Mouse (Mus musculus): Measurements from ENCODE around the gene Itpr1. TPM values are rescaled to one million over a fixed set of nuclear protein-coding genes. Genes with fewer than 3 reads are reported as not detected.
A peak's percentile ranks its signal among the peaks of the same experiment; 100 is the strongest.

Gene Itpr1
- polyA plus RNA-seq, 1 experiment from 2014 or later, result 15.6 TPM

DNA sequence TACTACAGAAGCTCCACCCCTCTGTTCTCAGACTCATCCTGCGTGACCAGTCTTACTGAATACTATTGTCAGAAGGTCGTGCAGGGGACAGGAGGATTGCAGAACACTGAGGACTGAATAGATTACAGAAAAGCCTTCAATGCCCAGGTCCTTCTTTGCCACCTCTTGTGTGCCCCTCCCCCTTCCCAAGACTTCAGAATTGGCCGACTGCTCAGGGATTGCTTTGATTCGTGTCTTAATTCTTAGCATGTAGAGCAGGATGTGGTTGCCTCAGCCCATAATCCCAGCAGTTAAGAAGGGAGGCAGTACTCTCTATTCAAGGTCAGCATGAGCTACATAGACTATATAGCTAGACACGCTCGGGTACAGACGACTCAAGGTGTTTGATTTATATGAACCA is 359.8 kb downstream of the Itpr1 start:
- H3K27me3 ChIP-seq (replicated peaks; ENCODE audit: control insufficient read depth, insufficient read depth, low read length), result no peaks in the 10 kb centered on the region
- peaks cover 15% of the 10 kb centered on the region for H3K4me1 ChIP-seq (replicated peaks; ENCODE audit: control insufficient read depth, insufficient read depth, low read length)
- no peak overlapping the region for H3K4me3 ChIP-seq (ENCODE audit: low read depth, low read length)
- H3K9me3 ChIP-seq (ENCODE audit: control insufficient read depth, low read length), result no peaks in the 10 kb centered on the region
- H3K9ac ChIP-seq (ENCODE audit: low read length), result no peak overlapping the region
- ATAC-seq (replicated peaks; ENCODE audit: low FRiP score, low TSS enrichment, low read depth) (no peak), DNase-seq (ENCODE audit: low spot score) (peak; percentile 49)
- H3K27ac ChIP-seq (ENCODE audit: low read depth), result no peak overlapping the region
- WGBS, result 51% methylated on average over 7 of the region's 7 CpGs
- H3K4me2 ChIP-seq (ENCODE audit: low read length), result no peak overlapping the region
- H3K36me3 ChIP-seq (ENCODE audit: control insufficient read depth, insufficient read depth, low read length), result no peaks in the 10 kb centered on the region

DNA sequence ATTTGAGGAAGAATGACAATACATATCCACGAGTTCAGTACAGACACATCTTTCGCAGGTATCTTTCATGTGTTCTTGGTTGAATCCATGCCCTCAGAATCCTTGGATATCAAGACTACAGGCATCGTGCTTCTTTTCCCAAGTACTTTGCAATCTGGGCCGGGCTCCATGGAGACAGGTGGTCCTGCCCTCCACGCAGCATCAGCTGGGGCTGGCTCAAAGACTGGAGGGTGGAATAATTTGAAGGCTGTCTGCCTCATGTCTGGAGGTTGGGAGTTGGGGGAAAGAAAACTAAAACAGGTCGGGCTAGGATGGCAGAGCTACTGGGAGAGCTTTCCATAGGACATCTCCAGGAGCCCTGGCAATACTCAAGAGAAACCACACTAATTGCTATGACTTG is 364.2 kb downstream of the Itpr1 start:
- Histone ChIP-seq H3K9me3 (ENCODE audit: control insufficient read depth, low read length) (no peaks in the 10 kb centered on the region), H3K27me3 (replicated peaks; ENCODE audit: control insufficient read depth, insufficient read depth, low read length) (no peaks in the 10 kb centered on the region), H3K4me1 (replicated peaks; ENCODE audit: control insufficient read depth, insufficient read depth, low read length) (no peaks in the 10 kb centered on the region), H3K36me3 (ENCODE audit: control insufficient read depth, insufficient read depth, low read length) (no peaks in the 10 kb centered on the region), H3K27ac (ENCODE audit: low read depth) (no peak overlapping the region), H3K9ac (ENCODE audit: low read length) (no peak overlapping the region), H3K4me2 (ENCODE audit: low read length) (no peak overlapping the region), H3K4me3 (ENCODE audit: low read depth, low read length) (no peak overlapping the region)
- DNase-seq (ENCODE audit: low spot score) (no peak), ATAC-seq (replicated peaks; ENCODE audit: low FRiP score, low TSS enrichment, low read depth) (no peak)
- WGBS, result 86% methylated on average over 6 of the region's 6 CpGs

DNA sequence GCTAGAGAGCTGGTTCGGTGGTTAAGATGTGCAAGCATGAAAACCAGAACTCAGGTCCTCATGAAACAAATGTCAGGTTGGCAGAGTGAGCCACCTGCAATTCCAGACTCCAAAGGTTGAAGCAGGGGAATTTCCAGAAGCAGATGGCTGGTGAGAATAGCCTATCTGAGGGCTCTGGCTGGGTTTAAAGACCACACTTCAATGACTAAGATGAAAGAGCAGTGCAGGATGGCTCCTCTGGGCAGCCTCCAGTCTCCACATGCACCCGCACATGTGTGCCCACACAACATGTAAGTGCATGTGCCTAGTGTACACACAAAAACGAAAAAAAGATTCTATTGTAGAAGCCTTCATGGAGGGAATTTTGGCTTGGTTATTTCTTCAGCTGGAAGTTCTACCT is 375.5 kb downstream of the Itpr1 start:
- WGBS, result 88% methylated on average over 3 of the region's 3 CpGs
- Histone ChIP-seq H3K9ac (ENCODE audit: low read length) (no peak overlapping the region), H3K9me3 (ENCODE audit: control insufficient read depth, low read length) (no peaks in the 10 kb centered on the region), H3K27me3 (replicated peaks; ENCODE audit: control insufficient read depth, insufficient read depth, low read length) (no peaks in the 10 kb centered on the region), H3K27ac (ENCODE audit: low read depth) (no peak overlapping the region), H3K4me3 (ENCODE audit: low read depth, low read length) (no peak overlapping the region), H3K4me1 (replicated peaks; ENCODE audit: control insufficient read depth, insufficient read depth, low read length) (no peaks in the 10 kb centered on the region), H3K36me3 (ENCODE audit: control insufficient read depth, insufficient read depth, low read length) (no peaks in the 10 kb centered on the region), H3K4me2 (ENCODE audit: low read length) (no peak overlapping the region)
- DNase-seq (ENCODE audit: low spot score) (no peak), ATAC-seq (replicated peaks; ENCODE audit: low FRiP score, low TSS enrichment, low read depth) (no peak)

DNA sequence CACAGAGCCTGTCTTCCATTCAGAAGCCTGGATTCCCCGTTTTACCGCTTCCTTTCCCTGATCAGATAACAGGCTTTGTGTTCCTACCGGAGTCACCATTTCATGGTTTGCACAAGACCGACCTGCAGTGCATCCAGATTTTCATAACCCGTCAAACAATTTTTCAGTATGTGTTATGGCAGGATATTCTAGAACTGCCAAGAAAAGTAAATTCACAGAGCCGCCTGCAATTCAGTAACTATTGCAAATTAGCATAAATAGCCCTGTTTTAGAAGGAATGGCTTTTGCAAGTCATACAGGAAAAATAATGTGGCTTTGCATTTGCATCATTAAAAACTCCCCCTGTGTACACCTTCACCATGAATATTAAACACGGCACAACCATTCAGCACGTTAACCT is 379.3 kb downstream of the Itpr1 start:
- no peak for ATAC-seq (replicated peaks; ENCODE audit: low FRiP score, low TSS enrichment, low read depth)
- Histone ChIP-seq H3K9me3 (ENCODE audit: control insufficient read depth, low read length) (no peaks in the 10 kb centered on the region), H3K27me3 (replicated peaks; ENCODE audit: control insufficient read depth, insufficient read depth, low read length) (no peaks in the 10 kb centered on the region), H3K27ac (ENCODE audit: low read depth) (no peak overlapping the region), H3K36me3 (ENCODE audit: control insufficient read depth, insufficient read depth, low read length) (no peaks in the 10 kb centered on the region), H3K4me1 (replicated peaks; ENCODE audit: control insufficient read depth, insufficient read depth, low read length) (no peaks in the 10 kb centered on the region), H3K4me3 (ENCODE audit: low read depth, low read length) (no peak overlapping the region), H3K9ac (ENCODE audit: low read length) (no peak overlapping the region), H3K4me2 (ENCODE audit: low read length) (no peak overlapping the region)
- 69% methylated on average over 8 of the region's 8 CpGs for WGBS
- DNase-seq (ENCODE audit: low spot score), result no peak

DNA sequence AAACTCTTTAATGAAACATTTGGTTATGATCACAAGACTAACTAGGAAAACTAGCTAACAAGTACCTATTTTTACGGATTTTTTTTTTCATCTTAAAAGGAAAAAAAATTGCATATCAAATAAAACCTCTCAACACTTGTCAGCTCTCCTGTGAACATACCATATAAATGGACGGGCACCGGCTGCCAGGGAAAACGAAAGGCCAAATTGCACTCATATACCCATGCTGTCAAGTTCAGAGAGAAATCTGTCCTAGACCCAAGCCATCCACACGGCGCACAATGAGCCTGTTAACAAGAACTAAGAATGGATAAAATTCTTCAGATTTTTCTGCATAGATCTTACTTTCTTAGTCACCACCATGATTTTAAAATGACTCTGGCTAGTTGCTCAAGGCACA is 379.7 kb downstream of the Itpr1 start:
- Histone ChIP-seq H3K9ac (ENCODE audit: low read length) (no peak overlapping the region), H3K27me3 (replicated peaks; ENCODE audit: control insufficient read depth, insufficient read depth, low read length) (no peaks in the 10 kb centered on the region), H3K9me3 (ENCODE audit: control insufficient read depth, low read length) (no peaks in the 10 kb centered on the region), H3K27ac (ENCODE audit: low read depth) (no peak overlapping the region), H3K36me3 (ENCODE audit: control insufficient read depth, insufficient read depth, low read length) (no peaks in the 10 kb centered on the region), H3K4me3 (ENCODE audit: low read depth, low read length) (no peak overlapping the region), H3K4me2 (ENCODE audit: low read length) (no peak overlapping the region), H3K4me1 (replicated peaks; ENCODE audit: control insufficient read depth, insufficient read depth, low read length) (no peaks in the 10 kb centered on the region)
- WGBS, result 84% methylated on average over 6 of the region's 6 CpGs
- DNase-seq (ENCODE audit: low spot score) (no peak), ATAC-seq (replicated peaks; ENCODE audit: low FRiP score, low TSS enrichment, low read depth) (no peak)

DNA sequence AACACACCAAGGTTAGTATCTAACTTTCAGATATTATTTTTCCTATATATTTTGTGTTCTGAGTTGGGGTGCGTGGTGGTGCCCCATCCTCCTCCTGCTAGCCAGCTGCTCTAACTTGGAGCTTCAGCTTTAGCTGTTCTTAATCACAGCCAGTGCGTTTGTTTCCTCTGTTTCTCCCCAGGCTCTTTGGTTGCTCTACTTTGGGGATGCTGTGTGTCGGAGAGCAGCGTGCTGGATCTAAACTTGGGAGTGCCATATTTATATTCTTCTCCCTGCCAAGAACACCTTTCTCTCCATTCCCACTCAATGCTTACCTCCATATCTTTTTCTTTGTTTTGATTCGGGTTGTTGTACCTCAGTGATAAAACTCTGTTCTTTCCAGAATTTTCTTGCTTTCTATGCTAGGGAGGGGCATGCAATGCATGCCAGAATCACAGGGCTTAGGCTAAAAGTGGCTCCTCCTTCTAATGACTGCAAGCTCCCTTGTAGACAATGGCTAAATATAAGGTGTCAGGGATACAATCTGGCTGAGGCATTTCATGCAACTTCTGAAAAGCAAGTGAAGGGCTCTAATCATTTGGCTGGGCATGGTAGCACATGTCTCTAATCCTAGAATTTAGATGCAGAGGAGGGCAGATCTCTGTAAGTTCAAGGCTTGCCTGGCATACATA is 381.4 kb downstream of the Itpr1 start:
- 79% methylated on average over 5 of the region's 5 CpGs for WGBS
- no peaks in the 10 kb centered on the region for H3K27me3 ChIP-seq (replicated peaks; ENCODE audit: control insufficient read depth, insufficient read depth, low read length)
- no peak overlapping the region for H3K4me3 ChIP-seq (ENCODE audit: low read depth, low read length)
- no peaks in the 10 kb centered on the region for H3K4me1 ChIP-seq (replicated peaks; ENCODE audit: control insufficient read depth, insufficient read depth, low read length)
- no peak overlapping the region for H3K9ac ChIP-seq (ENCODE audit: low read length)
- no peaks in the 10 kb centered on the region for H3K9me3 ChIP-seq (ENCODE audit: control insufficient read depth, low read length)
- H3K36me3 ChIP-seq (ENCODE audit: control insufficient read depth, insufficient read depth, low read length), result no peaks in the 10 kb centered on the region
- no peak overlapping the region for H3K4me2 ChIP-seq (ENCODE audit: low read length)
- no peak overlapping the region for H3K27ac ChIP-seq (ENCODE audit: low read depth)
- no peak for DNase-seq (ENCODE audit: low spot score)
- ATAC-seq (replicated peaks; ENCODE audit: low FRiP score, low TSS enrichment, low read depth), result no peak

DNA sequence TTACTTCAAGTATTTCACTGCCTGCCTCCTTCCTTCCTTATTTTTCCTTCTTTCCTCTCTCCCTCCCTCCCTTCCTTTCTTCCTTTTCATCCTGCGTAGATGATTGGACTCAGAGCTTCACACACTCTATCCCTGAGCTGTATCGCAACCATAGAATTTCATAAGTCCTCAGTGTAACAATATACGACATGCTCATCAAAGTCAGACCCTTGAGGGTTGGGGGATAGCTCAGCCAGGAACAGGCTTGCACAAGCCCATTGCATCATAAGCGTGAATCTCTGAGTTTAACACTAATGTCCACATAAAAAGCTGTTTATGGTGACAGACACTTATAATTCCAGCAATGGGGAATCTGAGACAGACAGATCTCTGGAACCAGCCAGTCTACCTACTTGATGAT is 385.8 kb downstream of the Itpr1 start:
- Histone ChIP-seq H3K4me3 (ENCODE audit: low read depth, low read length) (no peak overlapping the region), H3K4me1 (replicated peaks; ENCODE audit: control insufficient read depth, insufficient read depth, low read length) (no peaks in the 10 kb centered on the region), H3K9me3 (ENCODE audit: control insufficient read depth, low read length) (no peaks in the 10 kb centered on the region), H3K27me3 (replicated peaks; ENCODE audit: control insufficient read depth, insufficient read depth, low read length) (no peaks in the 10 kb centered on the region), H3K9ac (ENCODE audit: low read length) (no peak overlapping the region), H3K36me3 (ENCODE audit: control insufficient read depth, insufficient read depth, low read length) (no peaks in the 10 kb centered on the region), H3K27ac (ENCODE audit: low read depth) (no peak overlapping the region), H3K4me2 (ENCODE audit: low read length) (no peak overlapping the region)
- 88% methylated on average over 4 of the region's 4 CpGs for WGBS
- DNase-seq (ENCODE audit: low spot score) (no peak), ATAC-seq (replicated peaks; ENCODE audit: low FRiP score, low TSS enrichment, low read depth) (no peak)

DNA sequence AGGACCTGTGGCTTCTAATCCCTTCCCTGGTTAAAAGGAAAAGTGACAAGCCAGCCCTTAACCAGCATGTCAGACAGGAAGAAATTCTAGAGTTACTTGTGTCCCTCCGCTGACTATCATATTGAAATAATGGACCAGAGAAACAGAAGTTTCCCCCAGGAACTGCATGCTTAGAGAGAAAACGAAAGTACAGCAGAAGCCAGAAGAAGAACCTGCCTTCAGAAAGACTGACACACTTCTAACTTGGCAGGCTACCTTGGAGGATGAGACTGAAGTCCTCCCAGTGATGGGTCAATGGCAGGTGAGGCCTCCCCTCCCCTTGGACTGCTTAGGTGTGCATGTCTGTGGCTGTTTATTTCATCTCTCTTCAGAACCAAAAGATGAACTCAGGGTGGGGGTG is 386.4 kb downstream of the Itpr1 start:
- H3K9me3 ChIP-seq (ENCODE audit: control insufficient read depth, low read length), result no peaks in the 10 kb centered on the region
- H3K27me3 ChIP-seq (replicated peaks; ENCODE audit: control insufficient read depth, insufficient read depth, low read length), result no peaks in the 10 kb centered on the region
- H3K4me2 ChIP-seq (ENCODE audit: low read length), result no peak overlapping the region
- WGBS, result 88% methylated on average over 2 of the region's 2 CpGs
- no peak for ATAC-seq (replicated peaks; ENCODE audit: low FRiP score, low TSS enrichment, low read depth)
- H3K4me1 ChIP-seq (replicated peaks; ENCODE audit: control insufficient read depth, insufficient read depth, low read length), result no peaks in the 10 kb centered on the region
- no peak overlapping the region for H3K4me3 ChIP-seq (ENCODE audit: low read depth, low read length)
- no peak for DNase-seq (ENCODE audit: low spot score)
- H3K9ac ChIP-seq (ENCODE audit: low read length), result no peak overlapping the region
- H3K36me3 ChIP-seq (ENCODE audit: control insufficient read depth, insufficient read depth, low read length), result no peaks in the 10 kb centered on the region
- no peak overlapping the region for H3K27ac ChIP-seq (ENCODE audit: low read depth)

Data from intestine, embryonic 14.5 days (tissue).